In genomic region chr11:80503726-80504452, GRCm38 (mm10) we compare ENCODE assay signal across 9 mouse cellular contexts. TPM values are rescaled to one million over a fixed set of nuclear protein-coding genes. Genes with fewer than 3 reads are reported as not detected.
A peak's percentile ranks its signal among the peaks of the same experiment; 100 is the strongest.
DNase-seq lines count a peak whose midpoint lies in the region; ATAC-seq lines count a peak whose summit lies in the region.
"Had no signal": no experiment of that assay in that cellular context is flagged by ENCODE, and none has a peak within 500 bp of the region (broad histone marks: within the 10 kb centered on the region; RNA-seq: fewer than 3 reads in every experiment).

No protein-coding gene starts in this region.

- peak; percentile 22 for DNase-seq in A20 (ENCODE audit: low read depth, low spot score)
- peak; percentile 36 for DNase-seq in WW6 (ENCODE audit: low read depth, low spot score)
- peak; percentile 90 for DNase-seq in forebrain, embryonic 11.5 days (ENCODE audit: low spot score)
- peak; percentile 92 to 98 for DNase-seq in layer of hippocampus, adult 18-20 months (ENCODE audit: low spot score in 2 of 2)
- DNase-seq in midbrain, embryonic 14.5 days: peak; percentile 99
- DNase-seq in thymus, postnatal 10 days (ENCODE audit: low spot score in 2 of 2): peak; percentile 72 to 77
- DNase-seq in urinary bladder, postnatal 10 days (ENCODE audit: low spot score): no peak
- no peak for DNase-seq in gastrocnemius, postnatal 4 days (ENCODE audit: low spot score in 2 of 2)

- 12% methylated on average over 13 of the region's 13 CpGs for WGBS in forebrain, embryonic 11.5 days
- 5% methylated on average over 13 of the region's 13 CpGs for WGBS in midbrain, embryonic 14.5 days

- no peaks in the 10 kb centered on the region for H3K36me3 ChIP-seq in forebrain, embryonic 11.5 days (ENCODE audit: control insufficient read depth, insufficient read depth, low read length)
- H3K36me3 ChIP-seq in midbrain, embryonic 14.5 days (ENCODE audit: control insufficient read depth, insufficient read depth, low read length): no peaks in the 10 kb centered on the region
- H3K36me3 ChIP-seq: liver, embryonic 15.5 days had no signal

- no peak overlapping the region for H3K4me3 ChIP-seq in forebrain, embryonic 11.5 days (ENCODE audit: low read depth, low read length)
- H3K4me3 ChIP-seq in midbrain, embryonic 14.5 days (replicated peaks; ENCODE audit: low read depth, low read length): no peak overlapping the region
- H3K4me3 ChIP-seq: liver, embryonic 15.5 days had no signal

- H3K9me3 ChIP-seq in forebrain, embryonic 11.5 days (ENCODE audit: control insufficient read depth, low read length): no peaks in the 10 kb centered on the region
- no peaks in the 10 kb centered on the region for H3K9me3 ChIP-seq in midbrain, embryonic 14.5 days (ENCODE audit: control insufficient read depth, low read length)
- H3K9me3 ChIP-seq: liver, embryonic 15.5 days had no signal

- H3K27ac ChIP-seq in forebrain, embryonic 11.5 days (ENCODE audit: low read depth, low read length): peak overlapping the region; percentile 98
- H3K27ac ChIP-seq in midbrain, embryonic 14.5 days (replicated peaks; ENCODE audit: low read depth, low read length): peak overlapping the region; percentile 100
- H3K27ac ChIP-seq: liver, embryonic 15.5 days had no signal

- peak overlapping the region; percentile 66 for H3K9ac ChIP-seq in forebrain, embryonic 11.5 days (ENCODE audit: low read length)
- H3K9ac ChIP-seq in midbrain, embryonic 14.5 days (replicated peaks; ENCODE audit: low read length): peak overlapping the region; percentile 55
- H3K9ac ChIP-seq: liver, embryonic 15.5 days had no signal

- H3K4me1 ChIP-seq in forebrain, embryonic 11.5 days (replicated peaks; ENCODE audit: control insufficient read depth, insufficient read depth, low read length): peaks cover 23% of the 10 kb centered on the region
- H3K4me1 ChIP-seq in midbrain, embryonic 14.5 days (ENCODE audit: control insufficient read depth, insufficient read depth, low read length): peaks cover 51% of the 10 kb centered on the region

- H3K27me3 ChIP-seq in forebrain, embryonic 11.5 days (ENCODE audit: control insufficient read depth, insufficient read depth, low read length): no peaks in the 10 kb centered on the region
- H3K27me3 ChIP-seq in midbrain, embryonic 14.5 days (ENCODE audit: control insufficient read depth, insufficient read depth, low read length): no peaks in the 10 kb centered on the region
- H3K27me3 ChIP-seq: liver, embryonic 15.5 days had no signal

- ATAC-seq in forebrain, embryonic 11.5 days (replicated peaks; ENCODE audit: low FRiP score): peak; percentile 94
- peak; percentile 94 for ATAC-seq in midbrain, embryonic 14.5 days (ENCODE audit: low FRiP score, low TSS enrichment)

- H3K4me2 ChIP-seq in forebrain, embryonic 11.5 days (ENCODE audit: low read depth, low read length, severe bottlenecking): peak overlapping the region; percentile 33; the same call in 1 of the 2 replicates
- peak overlapping the region; percentile 33 for H3K4me2 ChIP-seq in midbrain, embryonic 14.5 days (ENCODE audit: low read length)
- H3K4me2 ChIP-seq: liver, embryonic 15.5 days had no signal

RNA-seq across cellular contexts. Expression of gene Cdk5r1, which starts 27.1 kb away (rescaled TPM):
- polyA plus RNA-seq in forebrain, embryonic 11.5 days (2014; fragmentation: Nextera tagmentation; extraction: Ambion mirVana): 15.7 and 18.4 TPM in 2 replicates
- 100 to 1,000 TPM; 228 to 244 TPM for total RNA-seq in layer of hippocampus, adult 18-20 months (2021)
- polyA plus RNA-seq in midbrain, embryonic 14.5 days (2014; fragmentation: Nextera tagmentation; extraction: Ambion mirVana): 103 and 134 TPM in 2 replicates
- total RNA-seq in gastrocnemius, postnatal 4 days (2021): 10 to 100 TPM; 11.7 to 13.1 TPM

Comparison
In these comparisons a context has a peak if more than half of its experiments do, and no peak if none do; other contexts are left out.
1. DNase-seq: peak in A20 (single experiment), WW6 (single experiment), forebrain, embryonic 11.5 days (single experiment), layer of hippocampus, adult 18-20 months (2 of 2), midbrain, embryonic 14.5 days (single experiment) and thymus, postnatal 10 days (2 of 2); none in urinary bladder, postnatal 10 days (single experiment) and gastrocnemius, postnatal 4 days (0 of 2).
2. RNA of gene Cdk5r1, which starts 27.1 kb away (total RNA-seq): 228 to 244 TPM in layer of hippocampus, adult 18-20 months; 11.7 to 13.1 TPM in gastrocnemius, postnatal 4 days; every median in the first group is over 10 times any median in the second.